Mouse (Mus musculus) stomach, postnatal 0 days (tissue): ENCODE data around the gene Grap2. TPM values are rescaled to one million over a fixed set of nuclear protein-coding genes. Genes with fewer than 3 reads are reported as not detected.

Experiments
- ATAC-seq: fragments of 200-750 bp; cut with Nextera tagmentation; 2 replicates; pipeline ENCODE4 v1.8.0; 2017; ENCODE audit not compliant: low FRiP score, low TSS enrichment
- DNase-seq: peaks from one replicate; pipeline ENCODE4 v3.0.0-alpha.2; 2016; ENCODE audit warnings: low spot score
- H3K27ac ChIP-seq: fragments of 300-500 bp; sonication (generic); replicated peaks from 2 replicates; pipeline ENCODE4 v1.5.1; 2014; ENCODE audit warnings: mild to moderate bottlenecking, control low read depth
- H3K27me3 ChIP-seq: fragments of 300-500 bp; sonication (generic); 2 replicates; pipeline ENCODE4 v1.6.1; 2014; ENCODE audit warnings: low read length; ENCODE audit not compliant: control insufficient read depth, insufficient read depth
- H3K36me3 ChIP-seq: fragments of 300-500 bp; sonication (generic); 2 replicates; pipeline ENCODE4 v1.6.1; 2014; ENCODE audit warnings: low read length, mixed read lengths; ENCODE audit not compliant: control insufficient read depth, insufficient read depth
- H3K4me1 ChIP-seq: fragments of 300-500 bp; sonication (generic); replicated peaks from 2 replicates; pipeline ENCODE4 v1.6.1; 2014; ENCODE audit warnings: antibody characterized with exemption; ENCODE audit not compliant: control insufficient read depth, insufficient read depth
- H3K4me2 ChIP-seq: fragments of 300-500 bp; sonication (generic); replicated peaks from 2 replicates; pipeline ENCODE4 v1.6.1; 2014; ENCODE audit warnings: low read depth, mild to moderate bottlenecking, control low read depth, moderate library complexity
- H3K4me3 ChIP-seq: fragments of 300-500 bp; sonication (generic); 2 replicates; pipeline ENCODE4 v1.5.1; 2014; ENCODE audit warnings: low read depth, low read length, control low read depth
- H3K9ac ChIP-seq: fragments of 300-500 bp; sonication (generic); 2 replicates; pipeline ENCODE4 v1.6.1; 2014; ENCODE audit warnings: mild to moderate bottlenecking, low read length, control low read depth, mixed read lengths
- H3K9me3 ChIP-seq: fragments of 300-500 bp; sonication (generic); 2 replicates; pipeline ENCODE4 v1.6.1; 2016; ENCODE audit warnings: low read length; ENCODE audit not compliant: control insufficient read depth
- CTCF ChIP-seq: IDR thresholded peaks from 2 replicates; pipeline ENCODE4 v1.5.1; 2016; ENCODE audit warnings: antibody characterized with exemption, low read depth, mild to moderate bottlenecking, moderate library complexity
- EP300 ChIP-seq: optimal IDR thresholded peaks from 2 replicates; pipeline ENCODE3; 2016; ENCODE audit warnings: antibody characterized with exemption
- WGBS: fragments of 180-500 bp; shearing (Covaris S2); extraction: QIAGEN DNeasy Blood & Tissue Kit; methylation state at CpG from one replicate; pipeline ENCODE4 v1.1.7; 2014; 5-methylcytosine and 5-hydroxymethylcytosine counted together
- polyA plus RNA-seq: library from polyadenylated mRNA; unstranded; fragments of >200 nt; fragmentation: Nextera tagmentation; extraction: Ambion mirVana; gene quantifications from 2 replicates; pipeline ENCODE4 v1.2.1, GENCODE M21; 2015

Gene Grap2
- polyA plus RNA-seq, 1 experiment from 2014 or later: 0.15 TPM

DNA sequence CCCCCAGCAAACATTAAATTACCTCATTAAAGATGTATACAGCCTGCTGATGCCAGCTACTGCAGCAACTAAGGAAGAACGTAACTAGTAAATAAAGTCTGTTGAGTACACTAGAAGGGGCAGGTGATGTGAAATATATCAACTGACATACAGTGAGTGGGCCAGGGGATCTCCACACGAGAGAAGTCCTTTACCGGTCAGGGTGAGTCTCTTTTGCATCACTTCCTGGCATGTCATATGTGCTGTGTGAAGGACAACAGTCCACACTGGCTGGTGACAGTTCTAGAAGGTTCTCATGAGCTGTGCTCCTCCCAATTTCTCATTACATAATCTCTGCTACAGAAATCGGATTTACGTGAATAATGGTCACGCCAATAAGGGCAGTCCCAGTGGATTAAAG, 20.3 kb downstream of the Grap2 start:
- no peaks in the 10 kb centered on the region for H3K27me3 ChIP-seq
- DNase-seq: no peak
- TF ChIP-seq EP300 (no peak), CTCF (no peak)
- H3K9me3 ChIP-seq: no peaks in the 10 kb centered on the region
- H3K4me2 ChIP-seq: no peak overlapping the region
- no peak overlapping the region for H3K9ac ChIP-seq
- no peaks in the 10 kb centered on the region for H3K4me1 ChIP-seq
- no peaks in the 10 kb centered on the region for H3K36me3 ChIP-seq
- 78% methylated on average over 6 of the region's 6 CpGs for WGBS
- H3K4me3 ChIP-seq: no peak overlapping the region
- no peak overlapping the region for H3K27ac ChIP-seq
- no peak for ATAC-seq

DNA sequence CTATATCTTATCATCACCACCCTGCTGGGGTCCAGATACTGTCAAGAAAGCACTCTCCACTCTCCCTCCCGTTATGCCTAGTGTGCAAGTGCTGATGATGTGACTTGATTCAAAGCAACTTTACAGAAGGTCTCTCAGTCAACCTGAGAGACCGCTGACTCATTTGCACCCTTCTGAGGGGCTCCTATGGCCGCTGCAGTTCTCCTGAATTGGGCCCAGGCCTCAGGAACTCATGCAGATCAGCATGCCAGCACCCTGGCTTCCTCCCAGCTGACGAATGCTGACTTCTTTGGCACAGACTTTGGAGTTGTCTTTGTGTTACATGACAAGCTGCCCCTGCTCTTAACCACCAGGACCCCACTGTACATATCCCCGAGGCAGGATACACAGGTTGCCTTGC, 21.5 kb downstream of the Grap2 start:
- TF ChIP-seq CTCF (no peak), EP300 (no peak)
- Histone ChIP-seq H3K4me3 (no peak overlapping the region), H3K9me3 (no peaks in the 10 kb centered on the region), H3K4me1 (no peaks in the 10 kb centered on the region), H3K36me3 (no peaks in the 10 kb centered on the region), H3K27me3 (no peaks in the 10 kb centered on the region; the same call in 1 of the 2 replicates), H3K4me2 (no peak overlapping the region), H3K9ac (no peak overlapping the region), H3K27ac (no peak overlapping the region)
- ATAC-seq: no peak
- DNase-seq: no peak
- WGBS: 61% methylated on average over 5 of the region's 5 CpGs

DNA sequence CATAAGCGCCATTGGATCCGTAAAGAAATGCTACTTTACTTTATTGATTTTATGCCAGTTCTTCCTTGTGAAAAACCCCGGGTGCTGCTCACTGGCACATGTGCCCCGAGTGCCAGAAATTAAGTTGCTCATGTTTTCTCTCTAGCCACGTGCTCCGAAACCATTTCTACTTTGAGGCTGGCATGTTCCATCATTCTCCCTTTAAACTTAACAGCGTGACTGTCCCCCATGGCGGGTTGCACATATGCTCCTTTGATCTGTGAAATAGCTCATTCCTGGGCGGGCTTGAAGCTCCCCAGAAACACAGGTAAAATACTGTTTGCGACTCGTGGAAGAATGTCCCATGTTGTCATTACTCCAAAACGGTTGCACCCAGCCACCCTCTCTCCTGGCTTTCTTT, 26.4 kb downstream of the Grap2 start:
- Histone ChIP-seq H3K4me3 (no peak overlapping the region), H3K36me3 (no peaks in the 10 kb centered on the region), H3K4me1 (0 out of 2 replicates have a peak, but pooled peaks cover 2% of the 10 kb centered on the region), H3K9ac (no peak overlapping the region), H3K27me3 (no peaks in the 10 kb centered on the region; the same call in 1 of the 2 replicates), H3K9me3 (no peaks in the 10 kb centered on the region), H3K4me2 (no peak overlapping the region), H3K27ac (no peak overlapping the region)
- DNase-seq: no peak
- TF ChIP-seq EP300 (no peak), CTCF (no peak)
- 61% methylated on average over 12 of the region's 12 CpGs for WGBS
- no peak for ATAC-seq

DNA sequence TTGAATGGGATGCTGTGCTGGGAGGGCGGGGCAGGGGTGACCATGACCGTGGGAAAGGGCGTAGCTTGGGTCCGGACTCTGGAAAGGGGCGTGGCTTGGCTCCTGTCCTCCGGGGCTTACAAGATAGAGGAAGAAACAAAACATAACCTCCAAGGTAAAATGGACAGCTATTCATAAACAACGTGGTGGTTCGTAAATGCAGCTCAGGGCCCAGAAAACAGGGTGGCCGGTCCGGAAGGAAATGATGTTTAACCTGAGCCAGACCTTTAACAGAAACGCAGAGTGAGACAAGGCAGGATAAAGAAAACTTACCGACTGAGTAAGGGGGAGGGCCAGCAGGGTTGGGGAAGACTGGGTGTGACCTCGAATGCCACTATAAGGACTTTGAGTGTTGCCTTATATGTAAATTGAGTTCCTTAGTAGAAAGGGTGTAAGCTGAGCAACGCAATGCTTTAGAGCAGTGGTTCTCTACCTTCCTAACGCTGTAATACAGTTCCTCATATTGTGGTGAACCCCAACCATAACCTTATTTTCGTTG, 26.9 kb downstream of the Grap2 start:
- no peaks in the 10 kb centered on the region for H3K9me3 ChIP-seq
- H3K36me3 ChIP-seq: no peaks in the 10 kb centered on the region
- H3K4me1 ChIP-seq: 0 out of 2 replicates have a peak, but pooled peaks cover 2% of the 10 kb centered on the region
- no peak overlapping the region for H3K9ac ChIP-seq
- H3K4me2 ChIP-seq: peak overlapping the region; percentile 25; the same call in 1 of the 2 replicates
- H3K27me3 ChIP-seq: no peaks in the 10 kb centered on the region; the same call in 1 of the 2 replicates
- peak; percentile 67 for DNase-seq
- TF ChIP-seq EP300 (no peak), CTCF (no peak)
- ATAC-seq: no peak
- no peak overlapping the region for H3K27ac ChIP-seq
- H3K4me3 ChIP-seq: no peak overlapping the region
- 25% methylated on average over 16 of the region's 16 CpGs for WGBS

DNA sequence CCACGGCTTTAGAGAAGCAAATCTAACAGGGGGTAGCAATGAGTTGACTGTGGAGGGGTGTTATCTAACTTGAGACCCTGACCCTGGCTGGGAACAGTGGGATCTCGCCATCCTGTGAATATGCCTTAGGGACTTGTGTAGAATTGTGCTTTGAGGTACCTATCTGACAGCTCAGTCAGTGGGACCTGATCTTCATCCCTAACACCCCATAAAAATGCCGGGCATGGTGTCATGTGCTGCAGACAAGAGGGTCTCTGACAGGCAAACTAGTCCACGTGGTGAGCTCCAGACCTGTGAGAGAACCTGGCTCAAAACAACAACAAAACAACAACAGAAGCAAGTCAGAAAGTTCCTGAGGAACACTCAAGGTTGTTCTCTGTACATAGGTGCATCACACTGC, 27.4 kb downstream of the Grap2 start:
- Histone ChIP-seq H3K4me2 (no peak overlapping the region), H3K9me3 (no peaks in the 10 kb centered on the region), H3K4me3 (no peak overlapping the region), H3K36me3 (no peaks in the 10 kb centered on the region), H3K4me1 (0 out of 2 replicates have a peak, but pooled peaks cover 2% of the 10 kb centered on the region), H3K9ac (no peak overlapping the region), H3K27ac (no peak overlapping the region), H3K27me3 (no peaks in the 10 kb centered on the region; the same call in 1 of the 2 replicates)
- DNase-seq: no peak
- WGBS: 76% methylated on average over 4 of the region's 4 CpGs
- ATAC-seq: no peak
- TF ChIP-seq CTCF (no peak), EP300 (no peak)

DNA sequence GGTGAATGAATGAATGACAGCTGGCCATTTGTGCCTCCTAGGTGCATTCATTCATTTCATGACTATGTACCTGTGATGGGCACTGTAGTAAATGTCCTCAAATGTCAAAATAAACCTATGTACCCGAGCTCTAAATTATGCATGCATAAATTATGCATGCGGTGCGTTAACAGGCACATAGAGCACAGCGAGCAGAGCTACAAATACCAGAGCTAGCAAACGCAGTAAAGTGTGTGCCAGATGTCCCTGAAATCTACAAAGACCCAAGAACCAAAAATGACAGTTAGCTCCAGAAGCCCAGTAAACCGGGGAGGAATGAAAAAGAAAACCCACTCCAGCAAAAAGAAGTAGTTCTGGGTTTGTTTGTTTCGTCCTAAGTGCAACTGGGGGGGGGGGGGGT, 29.1 kb downstream of the Grap2 start:
- no peak for TF ChIP-seq EP300
- no peak for TF ChIP-seq CTCF

More for the DNA sequence above, 29.1 kb downstream of the Grap2 start:
- no peak overlapping the region for H3K27ac ChIP-seq
- H3K27me3 ChIP-seq: no peaks in the 10 kb centered on the region; the same call in 1 of the 2 replicates
- DNase-seq (no peak), ATAC-seq (no peak)
- 0 out of 2 replicates have a peak, but pooled peaks cover 2% of the 10 kb centered on the region for H3K4me1 ChIP-seq
- H3K4me2 ChIP-seq: no peak overlapping the region
- WGBS: 69% methylated on average over 7 of the region's 7 CpGs
- H3K9me3 ChIP-seq: no peaks in the 10 kb centered on the region
- H3K36me3 ChIP-seq: no peaks in the 10 kb centered on the region
- no peak overlapping the region for H3K4me3 ChIP-seq
- no peak overlapping the region for H3K9ac ChIP-seq
